Mouse (Mus musculus) gastrocnemius, postnatal 10 days (tissue): Measurements from ENCODE around the gene Kidins220. TPM values are rescaled to one million over a fixed set of nuclear protein-coding genes. Genes with fewer than 3 reads are reported as not detected.
A peak's percentile ranks its signal among the peaks of the same experiment; 100 is the strongest.

Source experiments
- DNase-seq: peaks from one replicate; pipeline ENCODE4 v3.0.0; 2021; ENCODE audit warnings: mixed read lengths
- total RNA-seq, 2 experiments: library from RNA; stranded (reverse); gene quantifications; 2 replicates each; pipeline ENCODE4 v1.2.3; 2021

The Kidins220 gene
- total RNA-seq, 2 experiments from 2014 or later = 38.4 to 57.8 TPM

- peak; percentile 88 for DNase-seq
Measured at GRCm38 (mm10) chr12:25092027-25092704, 117.4 kb downstream of the Kidins220 start.

GRCm38 (mm10) chr12:25092751-25093211 lies 118.1 kb downstream of the Kidins220 start:
- peak; percentile 36 for DNase-seq

- no peak for DNase-seq
Measured at GRCm38 (mm10) chr12:25093241-25093774, 118.6 kb downstream of the Kidins220 start.

- DNase-seq = no peak
Measured at GRCm38 (mm10) chr12:25094621-25095521, 120.1 kb downstream of the Kidins220 start.

GRCm38 (mm10) chr12:25095538-25095937 lies 120.8 kb downstream of the Kidins220 start:
- DNase-seq = no peak

GRCm38 (mm10) chr12:25095974-25096639 lies 121.4 kb downstream of the Kidins220 start:
- peak; percentile 94 for DNase-seq

- no peak for DNase-seq
Measured at GRCm38 (mm10) chr12:25096640-25097051, 121.9 kb downstream of the Kidins220 start.

GRCm38 (mm10) chr12:25097052-25097209 lies 122.2 kb downstream of the Kidins220 start, which contains the start of gene Id2:
Gene Id2 (minus strand): TSS chr12:25097140.
- no peak for DNase-seq

GRCm38 (mm10) chr12:25097210-25098160 lies 122.8 kb downstream of the Kidins220 start:
- peak; percentile 19 for DNase-seq

GRCm38 (mm10) chr12:25098161-25098550 lies 123.4 kb downstream of the Kidins220 start:
- no peak for DNase-seq

- DNase-seq = peak; percentile 88
Measured at GRCm38 (mm10) chr12:25098561-25099312, 124.0 kb downstream of the Kidins220 start.

- DNase-seq = peak; percentile 38
Measured at GRCm38 (mm10) chr12:25099313-25099562, 124.5 kb downstream of the Kidins220 start.

- DNase-seq = peak; percentile 25
Measured at GRCm38 (mm10) chr12:25099563-25100408, 125.1 kb downstream of the Kidins220 start.

- DNase-seq = peak; percentile 53
Measured at GRCm38 (mm10) chr12:25100411-25101217, 125.9 kb downstream of the Kidins220 start.

- DNase-seq = peak; percentile 17
Measured at GRCm38 (mm10) chr12:25101389-25101788, 126.7 kb downstream of the Kidins220 start.

- no peak for DNase-seq
Measured at GRCm38 (mm10) chr12:25103911-25104310, 129.2 kb downstream of the Kidins220 start.

GRCm38 (mm10) chr12:25104541-25104940 lies 129.8 kb downstream of the Kidins220 start:
- no peak for DNase-seq

GRCm38 (mm10) chr12:25108865-25109264 lies 134.1 kb downstream of the Kidins220 start:
- no peak for DNase-seq
